Mouse (Mus musculus): ENCODE measurements around the gene Prkaa2.
"Not testable (repeated sequence)": the region's sequence is repeated elsewhere in the genome, so short reads cannot be mapped to it uniquely, and the experiment has no call there.

The Prkaa2 gene

DNA sequence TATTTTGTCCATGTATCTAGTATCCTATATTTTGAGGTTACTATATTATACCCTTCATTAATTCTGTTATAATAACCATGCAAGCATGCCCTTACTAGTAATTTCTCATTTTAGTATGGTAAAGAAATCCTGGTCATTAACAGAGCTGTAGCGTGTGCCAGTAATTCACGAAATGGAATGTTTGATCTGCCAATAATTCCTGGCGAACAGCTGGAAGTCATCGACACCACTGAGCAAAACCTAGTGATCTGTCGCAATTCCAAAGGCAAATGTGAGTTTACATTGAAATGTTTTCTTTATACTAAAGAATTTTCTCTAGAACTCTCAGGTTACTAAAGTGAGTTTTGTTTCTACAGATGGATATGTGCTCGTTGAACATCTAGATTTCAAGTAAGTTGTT, 94.2 kb downstream of the Prkaa2 start:
- no peak for DNase-seq (ENCODE audit: extremely low spot score)

DNA sequence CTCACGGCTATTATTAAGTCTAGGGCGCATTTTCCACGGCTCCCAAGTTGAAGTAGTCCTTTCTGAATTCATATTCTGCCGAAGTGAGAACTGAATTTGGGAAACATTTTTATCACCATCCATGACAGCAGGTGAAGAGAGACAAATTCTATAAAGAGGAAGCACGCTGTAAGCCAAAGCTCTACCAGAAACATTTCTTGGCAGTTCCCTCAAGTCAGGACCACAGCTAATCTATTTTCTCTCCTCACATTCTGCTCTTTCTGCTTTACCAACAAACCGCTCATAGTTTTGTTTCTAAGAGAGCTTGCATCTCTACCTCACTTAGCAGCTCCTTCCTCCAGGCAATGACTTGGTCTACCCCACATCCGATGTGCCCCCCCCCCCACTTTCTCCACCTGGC, 96.0 kb downstream of the Prkaa2 start:
- no peak for DNase-seq (ENCODE audit: extremely low spot score)

DNA sequence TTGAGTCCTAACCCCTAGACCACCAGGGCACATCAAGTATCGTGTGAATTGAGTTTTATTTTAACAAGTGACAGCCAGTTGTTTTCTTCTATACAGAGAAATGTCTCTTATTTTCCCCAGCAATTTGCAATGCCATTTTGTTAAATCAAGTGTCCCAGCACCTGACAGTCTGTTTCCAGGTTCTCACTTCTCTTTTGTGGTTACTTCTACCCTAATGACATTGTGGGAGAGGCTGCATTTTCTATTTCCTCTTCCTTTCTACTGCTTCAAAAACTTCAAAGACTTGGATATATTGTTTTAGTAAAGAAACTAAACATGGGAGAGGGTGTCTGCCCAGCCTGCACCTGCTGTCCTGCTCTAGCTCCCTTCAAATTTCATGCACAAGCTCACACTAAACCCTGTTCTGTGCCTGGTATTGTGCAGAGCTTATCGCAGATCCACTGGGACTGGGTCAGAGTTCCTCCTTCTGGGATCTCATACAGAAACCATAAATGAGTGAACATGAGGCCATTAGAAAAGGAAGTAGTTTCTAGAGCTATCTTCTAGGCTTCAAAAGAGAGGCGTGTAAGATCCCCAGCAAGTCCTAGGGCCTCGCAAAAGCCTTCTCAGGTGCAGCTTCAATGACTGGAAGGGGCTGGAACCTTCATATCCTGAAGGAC, 102.2 kb downstream of the Prkaa2 start:
- no peak for DNase-seq (ENCODE audit: extremely low spot score)

DNA sequence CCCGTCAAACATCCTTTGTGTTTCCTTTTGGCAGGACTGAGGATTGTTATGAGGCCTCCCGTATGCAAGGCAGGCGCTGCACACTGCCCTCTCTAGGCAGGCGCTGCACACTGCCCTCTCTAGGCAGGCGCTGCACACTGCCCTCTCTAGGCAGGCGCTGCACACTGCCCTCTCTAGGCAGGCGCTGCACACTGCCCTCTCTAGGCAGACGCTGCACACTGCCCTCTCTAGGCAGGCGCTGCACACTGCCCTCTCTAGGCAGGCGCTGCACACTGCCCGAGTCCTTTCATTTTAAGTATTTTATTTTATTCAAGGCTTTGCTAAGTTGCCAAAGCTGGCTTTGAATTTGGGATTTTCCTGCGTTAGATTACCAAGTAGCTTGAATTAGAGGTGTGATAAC, 105.0 kb downstream of the Prkaa2 start:
- DNase-seq (ENCODE audit: extremely low spot score): not testable (repeated sequence)

DNA sequence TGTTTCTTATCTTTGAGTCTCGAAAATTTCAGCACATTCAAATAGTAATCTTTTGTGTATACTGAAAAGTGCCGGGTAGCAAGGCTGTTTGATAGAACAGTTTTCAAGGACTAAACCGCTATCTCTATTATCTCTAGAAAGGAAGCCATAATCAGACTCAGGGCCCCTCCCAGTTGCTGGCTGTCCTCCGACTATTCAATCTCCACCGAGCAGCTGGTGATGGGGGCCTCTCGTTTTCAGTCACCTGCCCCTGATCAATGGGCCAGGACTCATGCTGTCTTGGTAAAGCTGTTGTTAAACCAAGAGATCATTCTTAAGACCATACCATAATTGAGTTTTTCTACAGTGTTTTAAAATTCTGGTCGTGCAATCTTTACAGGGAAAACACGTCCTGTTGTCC, 105.6 kb downstream of the Prkaa2 start:
- DNase-seq (ENCODE audit: extremely low spot score): no peak

DNA sequence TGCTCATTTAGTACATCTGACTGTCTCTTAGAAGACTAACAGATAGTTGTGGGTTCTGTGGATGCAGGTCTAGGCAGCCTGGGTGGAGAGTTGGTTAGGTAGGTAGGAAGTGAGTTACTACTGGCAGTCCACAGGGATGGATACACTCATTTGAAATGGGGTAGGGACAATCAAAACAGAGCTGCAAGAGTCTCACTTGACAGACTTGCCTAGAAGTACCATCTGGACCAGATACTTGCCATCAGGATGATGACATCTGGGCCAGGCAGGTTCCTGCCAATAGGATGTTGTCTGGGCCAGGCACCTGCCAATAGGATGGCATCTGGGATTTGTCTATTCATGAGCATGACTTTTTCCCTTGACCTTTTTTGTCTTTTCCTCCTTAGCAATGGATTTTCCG, 108.0 kb downstream of the Prkaa2 start:
- no peak for DNase-seq (ENCODE audit: extremely low spot score)

DNA sequence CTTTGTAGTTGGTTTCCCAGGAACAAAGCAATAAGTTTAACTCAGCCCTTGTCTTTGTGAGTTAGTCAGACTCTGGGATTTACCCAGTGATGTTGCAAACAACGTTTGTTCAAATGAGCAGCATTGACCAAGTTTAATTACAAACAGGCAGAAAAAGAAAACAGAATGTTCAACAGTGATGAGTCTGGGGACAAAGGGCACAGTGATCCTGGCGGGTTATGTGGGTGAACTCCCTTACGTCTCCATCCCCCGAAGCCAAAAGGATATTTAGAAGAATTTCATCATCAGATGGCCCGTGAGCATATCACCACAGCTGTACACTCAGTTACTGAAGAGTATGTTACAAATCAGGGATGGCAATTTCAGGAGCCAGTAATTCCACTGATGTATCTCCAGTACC, 110.0 kb downstream of the Prkaa2 start:
- no peak for DNase-seq (ENCODE audit: extremely low spot score)

DNA sequence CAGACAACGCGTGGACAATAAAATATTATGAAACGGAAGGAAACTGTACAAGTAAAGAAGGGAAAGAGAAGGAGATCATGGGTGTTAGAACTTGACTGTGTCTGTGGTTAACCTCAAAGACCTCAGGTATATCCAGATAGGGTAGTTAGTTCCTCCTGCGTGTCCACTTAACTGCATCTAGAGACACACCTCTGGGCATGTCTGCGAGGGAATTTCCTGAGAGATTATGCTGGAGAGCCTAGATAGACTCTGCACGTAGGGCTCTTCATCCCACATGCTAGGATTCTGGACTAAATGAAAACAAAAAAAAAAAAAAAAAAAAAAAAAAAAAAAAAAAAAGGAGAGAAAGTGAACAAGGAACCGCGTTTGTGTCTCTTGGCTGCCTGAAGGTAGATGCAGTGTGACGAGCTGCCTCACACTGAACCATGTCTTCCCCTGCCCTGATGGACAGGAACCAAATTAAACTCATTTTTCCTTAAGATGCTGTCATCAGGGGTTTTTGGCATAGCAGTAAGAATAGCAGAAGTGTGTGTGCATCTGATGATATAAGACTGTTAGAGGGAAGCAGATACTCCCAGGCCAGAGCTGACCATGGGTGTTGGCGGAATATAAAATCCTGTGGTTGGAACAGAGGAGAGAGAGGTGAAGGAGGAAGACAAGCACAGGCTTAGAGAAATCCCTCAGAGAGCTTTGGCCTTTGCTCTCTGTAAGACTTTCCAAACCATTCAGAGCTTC, 116.4 kb downstream of the Prkaa2 start:
- DNase-seq (ENCODE audit: extremely low spot score): no peak

DNA sequence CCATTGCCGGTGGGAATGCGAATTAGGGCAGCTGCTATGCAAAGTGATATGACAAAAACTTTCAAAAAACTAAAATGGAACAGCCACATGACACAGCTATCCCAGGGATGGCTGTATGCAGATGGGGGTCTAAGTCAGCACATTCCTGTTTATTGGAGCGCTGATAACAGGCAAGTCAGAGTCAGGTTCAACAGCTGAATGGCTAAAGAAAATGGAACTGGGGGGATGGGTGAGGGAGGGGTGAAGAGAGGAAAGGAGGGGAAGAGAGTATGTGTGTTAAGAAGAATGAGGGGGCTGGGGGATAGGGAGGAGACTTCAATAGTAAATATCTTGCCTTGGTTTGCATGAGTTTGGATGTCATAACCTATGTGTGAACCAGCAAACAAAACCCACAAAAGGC, 117.4 kb downstream of the Prkaa2 start:
- no peak for DNase-seq (ENCODE audit: extremely low spot score)

DNA sequence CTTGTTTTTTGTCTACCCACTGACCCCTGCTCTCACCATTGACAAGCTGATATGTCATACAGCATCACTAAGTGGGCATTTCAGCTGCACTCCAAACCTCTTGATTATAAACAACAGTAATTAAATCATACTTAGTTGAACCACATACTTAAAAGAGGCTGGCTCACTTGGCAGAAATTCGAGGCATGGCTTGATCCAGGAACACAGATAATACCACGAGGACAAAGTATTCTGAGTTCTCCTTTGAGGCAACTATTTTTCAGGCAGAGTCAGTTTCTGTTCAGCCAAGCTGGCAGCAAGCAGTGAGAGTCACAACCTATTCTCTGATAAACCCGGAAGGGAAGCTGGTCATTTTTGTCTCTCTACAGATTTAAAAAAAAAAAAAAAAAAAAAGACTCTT, 119.0 kb downstream of the Prkaa2 start:
- no peak for DNase-seq (ENCODE audit: extremely low spot score)

DNA sequence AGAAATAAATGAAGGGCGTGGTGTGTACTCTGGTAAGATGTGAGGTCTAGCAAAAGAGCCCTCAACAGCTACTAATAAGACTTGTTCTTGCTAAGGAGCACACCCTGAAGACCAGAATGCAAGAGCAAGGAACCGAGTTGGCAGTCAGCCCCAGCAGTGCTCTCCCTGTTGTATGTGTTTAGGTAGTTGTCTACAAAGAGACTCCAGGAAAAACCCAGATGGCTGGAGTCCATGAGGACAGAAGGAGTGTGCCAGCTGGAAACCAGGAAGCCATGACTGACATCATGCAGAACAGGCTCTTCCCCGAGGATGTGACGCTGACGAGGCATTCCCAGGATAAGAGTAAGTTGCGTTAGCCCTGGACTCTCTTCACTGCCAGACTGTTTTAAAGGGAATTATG, 119.7 kb downstream of the Prkaa2 start:
- DNase-seq (ENCODE audit: extremely low spot score): no peak

DNA sequence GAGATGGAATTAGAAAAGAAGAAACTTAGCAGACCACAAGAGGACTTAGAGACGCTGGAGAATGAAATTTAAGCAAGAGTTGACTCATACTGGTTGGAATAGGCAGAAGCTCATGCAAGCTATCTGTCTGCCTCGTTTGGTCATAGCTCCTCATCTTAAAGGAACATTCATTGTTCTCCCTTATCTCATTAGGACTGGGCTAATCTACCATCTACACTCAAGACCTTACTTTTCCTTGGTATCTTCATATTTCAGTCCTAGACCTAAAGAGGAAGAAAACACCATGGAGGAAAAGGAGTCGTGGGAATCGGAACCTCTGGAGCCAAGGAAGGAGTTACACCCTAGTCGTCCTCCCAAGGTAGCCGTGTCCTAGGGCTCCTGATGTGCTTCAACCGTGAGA, 121.0 kb downstream of the Prkaa2 start:
- no peak for DNase-seq (ENCODE audit: extremely low spot score)

DNA sequence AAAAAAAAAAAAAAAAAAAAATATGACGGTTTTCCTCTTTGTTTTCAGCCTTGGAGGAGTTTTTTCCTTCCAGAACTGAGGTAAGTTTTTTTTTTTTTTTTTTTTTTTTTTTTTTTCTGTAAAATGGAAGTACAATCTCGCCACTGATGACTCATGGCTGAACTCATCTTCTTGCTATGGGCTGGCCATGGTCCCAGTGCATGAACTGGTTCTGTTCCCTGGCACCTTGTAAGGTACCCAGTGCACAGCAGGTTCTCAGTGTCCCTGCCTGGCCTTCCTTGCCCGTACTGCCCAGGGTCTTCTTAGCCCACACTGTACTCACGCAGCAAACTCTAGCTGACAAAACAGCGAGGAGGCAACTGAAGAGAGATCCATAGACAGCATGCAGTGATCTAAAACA, 121.6 kb downstream of the Prkaa2 start:
- DNase-seq (ENCODE audit: extremely low spot score): no peak

DNA sequence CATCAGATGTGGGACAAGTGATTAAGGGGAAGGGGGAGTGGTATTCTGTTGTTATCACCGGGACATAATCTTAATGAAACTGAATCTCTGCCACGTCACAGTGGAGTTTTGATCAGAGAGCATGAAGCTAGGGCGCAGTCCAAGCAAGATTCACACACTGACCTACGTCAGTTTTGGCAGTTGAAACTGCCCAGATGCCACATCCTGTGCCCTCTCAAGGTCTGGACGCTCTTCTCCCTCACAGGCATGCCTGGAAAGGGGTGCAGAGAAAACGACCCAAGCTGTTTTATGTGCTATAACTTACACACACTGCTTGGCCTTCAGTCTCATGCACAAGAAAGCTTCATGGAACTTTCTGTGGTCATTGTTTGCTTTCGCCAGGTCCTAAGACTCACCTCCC, 122.1 kb downstream of the Prkaa2 start:
- no peak for DNase-seq (ENCODE audit: extremely low spot score)

DNA sequence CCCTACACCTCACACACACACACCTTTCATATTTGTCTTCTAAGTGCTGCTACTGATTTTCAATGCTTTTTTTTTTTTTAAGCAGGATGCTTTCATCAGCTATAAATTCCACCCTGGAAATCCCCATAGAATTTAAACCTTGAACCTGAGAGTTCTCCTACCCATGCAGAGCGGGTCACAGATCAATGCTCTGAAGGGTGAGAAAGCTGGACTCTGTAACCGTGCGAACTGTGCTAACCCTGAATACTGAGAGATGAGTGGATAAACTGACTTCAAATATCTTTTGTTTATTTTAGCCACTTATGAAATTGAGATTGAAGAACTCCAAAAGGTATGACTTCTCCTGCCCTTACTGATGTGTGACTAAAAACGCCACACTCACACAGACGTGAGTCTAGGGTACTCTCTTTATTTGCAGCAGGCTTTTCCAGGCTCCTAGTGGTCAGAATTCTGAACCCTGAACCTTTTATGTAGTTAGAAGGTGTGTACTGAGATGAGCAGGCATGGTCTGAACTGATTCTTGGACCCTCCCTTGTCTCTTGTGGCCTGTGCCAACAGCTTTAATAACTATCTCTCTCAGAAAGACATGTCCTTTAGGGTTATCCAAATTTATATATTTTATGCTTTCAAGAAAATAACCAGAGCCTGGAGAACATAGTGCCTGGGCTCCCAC, 123.6 kb downstream of the Prkaa2 start:
- no peak for DNase-seq (ENCODE audit: extremely low spot score)

Data from embryo, embryonic 9.5 days (tissue).